Mouse (Mus musculus) limb, embryonic 15.5 days (tissue): Measurements from ENCODE around the gene Rad9a. TPM values are rescaled to one million over a fixed set of nuclear protein-coding genes. Genes with fewer than 3 reads are reported as not detected.

Experiments
- ATAC-seq: fragments of 200-750 bp; cut with Nextera tagmentation; 2 replicates; pipeline ENCODE4 v1.8.0; 2017; ENCODE audit warnings: low read depth, moderate TSS enrichment; ENCODE audit not compliant: insufficient number of reproducible peaks, low FRiP score, low TSS enrichment
- H3K27ac ChIP-seq: fragments of 300-500 bp; sonication (generic); 2 replicates; pipeline ENCODE4 v1.5.1; 2015; ENCODE audit warnings: moderate library complexity, mild to moderate bottlenecking, inconsistent platforms
- H3K27me3 ChIP-seq: fragments of 300-500 bp; sonication (generic); 2 replicates; pipeline ENCODE4 v1.6.1; 2015; ENCODE audit warnings: inconsistent platforms
- H3K36me3 ChIP-seq: fragments of 300-500 bp; sonication (generic); 2 replicates; pipeline ENCODE4 v1.6.1; 2015; ENCODE audit warnings: inconsistent platforms
- H3K4me1 ChIP-seq: fragments of 300-500 bp; sonication (generic); 2 replicates; pipeline ENCODE4 v1.6.1; 2015; ENCODE audit warnings: inconsistent platforms
- H3K4me2 ChIP-seq: fragments of 300-500 bp; sonication (generic); 2 replicates; pipeline ENCODE4 v1.6.1; 2015; ENCODE audit warnings: mild to moderate bottlenecking, inconsistent platforms
- H3K4me3 ChIP-seq: fragments of 300-500 bp; sonication (generic); 2 replicates; pipeline ENCODE4 v1.5.1; 2015; ENCODE audit warnings: mild to moderate bottlenecking, inconsistent platforms
- H3K9ac ChIP-seq: fragments of 300-500 bp; sonication (generic); 2 replicates; pipeline ENCODE4 v1.6.1; 2015; ENCODE audit warnings: inconsistent platforms
- H3K9me3 ChIP-seq: fragments of 300-500 bp; sonication (generic); 2 replicates; pipeline ENCODE4 v1.6.1; 2016; ENCODE audit warnings: inconsistent platforms
- WGBS: fragments of 180-500 bp; shearing (Covaris S2); methylation state at CpG from one replicate; pipeline ENCODE4 v1.1.7; 2015; 5-methylcytosine and 5-hydroxymethylcytosine counted together
- microRNA-seq: library from miRNA; unstranded; fragments of <30 nt; microRNA quantifications from one replicate; pipeline ENCODE4, GENCODE M21; 2016
- polyA plus RNA-seq: library from polyadenylated mRNA; unstranded; fragments of >200 nt; fragmentation: Nextera tagmentation; extraction: Ambion mirVana; gene quantifications from 2 replicates; pipeline ENCODE4 v1.2.1, GENCODE M21; 2015

The Rad9a gene
- polyA plus RNA-seq, 1 experiment from 2014 or later: 31.6 TPM

GRCm38 (mm10) chr19:4147782-4148490 lies 53.5 kb downstream of the Rad9a start:
- Histone ChIP-seq H3K4me3 (peak overlapping the region; percentile 92), H3K27ac (peak overlapping the region; percentile 28), H3K27me3 (no peaks in the 10 kb centered on the region), H3K4me2 (peak overlapping the region; percentile 81), H3K9ac (peak overlapping the region; percentile 90; the same call in 1 of the 2 replicates), H3K4me1 (peaks cover 22% of the 10 kb centered on the region), H3K9me3 (no peaks in the 10 kb centered on the region), H3K36me3 (peaks cover 29% of the 10 kb centered on the region)
- no peak for ATAC-seq
- 40% methylated on average over 9 of the region's 9 CpGs for WGBS

- WGBS: 48% methylated on average over 3 of the region's 3 CpGs
- peaks cover 21% of the 10 kb centered on the region for H3K36me3 ChIP-seq
- no peak overlapping the region for H3K4me3 ChIP-seq
- no peak overlapping the region for H3K27ac ChIP-seq
- H3K4me2 ChIP-seq: no peak overlapping the region
- peaks cover 22% of the 10 kb centered on the region for H3K4me1 ChIP-seq
- H3K9me3 ChIP-seq: no peaks in the 10 kb centered on the region
- no peak overlapping the region for H3K9ac ChIP-seq
- H3K27me3 ChIP-seq: no peaks in the 10 kb centered on the region
- no peak for ATAC-seq
Measured at GRCm38 (mm10) chr19:4147022-4147405, 54.4 kb downstream of the Rad9a start.

- Histone ChIP-seq H3K4me2 (no peak overlapping the region), H3K4me3 (no peak overlapping the region), H3K4me1 (peaks cover 22% of the 10 kb centered on the region), H3K27ac (no peak overlapping the region), H3K27me3 (no peaks in the 10 kb centered on the region), H3K9ac (no peak overlapping the region), H3K9me3 (no peaks in the 10 kb centered on the region), H3K36me3 (peaks cover 18% of the 10 kb centered on the region)
- WGBS: 61% methylated on average over 12 of the region's 12 CpGs
- ATAC-seq: no peak
Measured at GRCm38 (mm10) chr19:4146366-4147021, 55.0 kb downstream of the Rad9a start.

DNA sequence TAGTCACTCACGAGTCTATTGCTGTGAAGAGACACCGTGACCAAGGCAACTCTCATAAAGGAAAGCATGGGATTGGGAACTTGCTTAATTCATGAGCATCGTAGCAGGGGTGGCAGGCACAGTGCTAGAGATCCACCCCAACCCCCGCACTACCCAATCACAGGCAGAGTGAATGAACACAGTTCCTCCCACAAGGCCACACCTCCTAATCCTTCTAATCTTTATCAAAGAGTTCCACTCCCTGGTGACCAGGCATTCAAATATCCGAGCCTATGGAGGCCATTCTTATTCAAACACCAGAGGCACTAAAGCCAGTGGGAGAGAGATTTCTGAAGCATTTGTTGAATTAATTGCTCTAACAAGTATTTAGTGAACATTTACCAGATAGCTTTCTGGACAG lies 55.5 kb downstream of the Rad9a start:
- 86% methylated on average over 5 of the region's 5 CpGs for WGBS
- no peak for ATAC-seq
- no peaks in the 10 kb centered on the region for H3K27me3 ChIP-seq
- no peak overlapping the region for H3K9ac ChIP-seq
- H3K9me3 ChIP-seq: no peaks in the 10 kb centered on the region
- peaks cover 22% of the 10 kb centered on the region for H3K4me1 ChIP-seq
- no peak overlapping the region for H3K4me2 ChIP-seq
- H3K36me3 ChIP-seq: peaks cover 13% of the 10 kb centered on the region
- no peak overlapping the region for H3K27ac ChIP-seq
- H3K4me3 ChIP-seq: no peak overlapping the region

Small RNA genes lying within 50 kb of the gene (microRNA-seq; reads per million reads assigned to microRNA genes)
- gene Gm26115: not detected

Other genes starting within 250 kb of the Rad9a start
- 3.7 and 6.7 TPM in 2 replicates for gene Aldh3b3, start 243.0 kb downstream of the Rad9a start, polyA plus RNA-seq
- 35.9 and 37.2 TPM in 2 replicates for gene Aldh3b2, start 229.3 kb downstream of the Rad9a start, polyA plus RNA-seq
- 5.9 and 7.5 TPM in 2 replicates for gene Acy3, start 215.1 kb downstream of the Rad9a start, polyA plus RNA-seq
- not detected in 2 replicates for gene Tbx10, start 208.9 kb downstream of the Rad9a start, polyA plus RNA-seq
- 31.5 and 33.4 TPM in 2 replicates for gene Nudt8, start 201.1 kb downstream of the Rad9a start, polyA plus RNA-seq
- gene Gm49405, start 201.0 kb downstream of the Rad9a start, polyA plus RNA-seq: 3.3 and 3.5 TPM in 2 replicates
- gene Doc2g, start 198.3 kb downstream of the Rad9a start, polyA plus RNA-seq: 3.8 and 4.4 TPM in 2 replicates
- 193 and 209 TPM in 2 replicates for gene Ndufv1, start 188.9 kb downstream of the Rad9a start, polyA plus RNA-seq
- 488 and 537 TPM in 2 replicates for gene Gstp1, start 163.7 kb downstream of the Rad9a start, polyA plus RNA-seq
- gene Gstp2, start 155.6 kb downstream of the Rad9a start, polyA plus RNA-seq: 1.4 and 2.3 TPM in 2 replicates
- 0.46 and 0.65 TPM in 2 replicates for gene Gstp3, start 142.1 kb downstream of the Rad9a start, polyA plus RNA-seq
- not detected in 2 replicates for gene Cabp2, start 120.1 kb downstream of the Rad9a start, polyA plus RNA-seq
- 82.7 and 85.6 TPM in 2 replicates for gene Cdk2ap2, start 104.5 kb downstream of the Rad9a start, polyA plus RNA-seq
- gene Pitpnm1, start 101.7 kb downstream of the Rad9a start, polyA plus RNA-seq: 5.6 and 6.2 TPM in 2 replicates
- 95.5 and 97.7 TPM in 2 replicates for gene Aip, start 75.8 kb downstream of the Rad9a start, polyA plus RNA-seq
- gene Gpr152, start 61.9 kb downstream of the Rad9a start, polyA plus RNA-seq: not detected in 2 replicates
- gene Cabp4, start 57.6 kb downstream of the Rad9a start, polyA plus RNA-seq: 0.05 and 0.06 TPM in 2 replicates
- gene Coro1b, start 53.0 kb downstream of the Rad9a start, polyA plus RNA-seq: 169 and 170 TPM in 2 replicates
- gene Ptprcap, start 48.1 kb downstream of the Rad9a start, polyA plus RNA-seq: 7.4 and 9.5 TPM in 2 replicates
- gene Rps6kb2, start 38.3 kb downstream of the Rad9a start, polyA plus RNA-seq: 68.8 and 79.3 TPM in 2 replicates
- 1.8 and 2.7 TPM in 2 replicates for gene Carns1, start 26.2 kb downstream of the Rad9a start, polyA plus RNA-seq
- 3.9 and 4.5 TPM in 2 replicates for gene Tbc1d10c, start 10.4 kb downstream of the Rad9a start, polyA plus RNA-seq
- gene Ppp1ca, start 9.6 kb downstream of the Rad9a start, polyA plus RNA-seq: 759 and 834 TPM in 2 replicates
- 8.1 and 8.4 TPM in 2 replicates for gene Clcf1, start 12.6 kb upstream of the Rad9a start, polyA plus RNA-seq
- gene AC109138.7, start 12.7 kb upstream of the Rad9a start, polyA plus RNA-seq: not detected in 2 replicates
- gene Pold4, start 30.2 kb upstream of the Rad9a start, polyA plus RNA-seq: 27.7 and 35.9 TPM in 2 replicates
- gene Ssh3, start 67.5 kb upstream of the Rad9a start, polyA plus RNA-seq: 29.4 and 32.7 TPM in 2 replicates
- 11.8 TPM in 2 replicates for gene Ankrd13d, start 81.5 kb upstream of the Rad9a start, polyA plus RNA-seq
- gene Grk2, start 104.6 kb upstream of the Rad9a start, polyA plus RNA-seq: 18.5 and 20.5 TPM in 2 replicates
- 40.9 and 41.2 TPM in 2 replicates for gene Kdm2a, start 196.6 kb upstream of the Rad9a start, polyA plus RNA-seq
- 45.2 and 53.6 TPM in 2 replicates for gene Rhod, start 237.8 kb upstream of the Rad9a start, polyA plus RNA-seq